Mouse (Mus musculus): Measurements from ENCODE around the gene Slc50a1.

DNA sequence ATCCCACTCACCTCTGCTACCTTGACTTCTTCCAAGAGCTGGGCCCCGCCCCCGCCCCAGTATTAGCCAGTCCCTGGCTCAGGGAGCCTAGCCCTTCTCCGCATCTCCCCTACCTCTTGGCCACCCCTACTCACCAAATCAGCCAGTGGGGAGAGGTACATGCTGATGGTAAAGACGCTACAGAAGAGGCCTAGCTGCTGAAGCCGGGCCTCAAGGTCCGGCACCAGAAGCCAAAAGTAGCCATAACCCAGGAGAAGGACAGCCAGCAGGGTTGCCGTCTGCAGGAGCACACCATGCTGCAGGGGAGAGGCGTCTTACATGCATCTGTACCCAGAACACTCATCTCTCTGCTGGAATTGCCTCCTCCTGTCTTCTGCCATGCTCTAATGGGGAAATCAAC is 1.5 kb downstream of the Slc50a1 start:
- TF ChIP-seq CTCF (IDR thresholded peaks at IDR 0.05; ENCODE audit: low read depth) (no peak), EP300 (IDR thresholded peaks at IDR 0.05; ENCODE audit: low read depth) (no peak)

Data from heart, postnatal 0 days (tissue).